In the genomic region with DNA sequence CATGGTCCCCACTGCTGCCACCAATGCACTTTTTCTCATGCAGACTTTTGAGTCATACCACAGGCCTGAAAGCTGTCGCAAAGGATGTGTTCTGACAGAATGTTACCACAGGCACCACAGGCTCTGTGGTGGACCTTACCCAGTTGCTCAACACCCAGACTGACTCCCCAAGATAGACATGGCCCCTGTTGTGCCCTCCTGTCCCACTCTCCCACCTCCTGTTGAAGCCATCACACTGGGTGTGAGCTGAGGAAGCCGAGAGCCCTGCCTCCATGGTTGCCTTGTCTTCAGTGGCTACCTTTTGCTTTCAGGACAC, we compare ENCODE assay signal across 29 mouse cellular contexts.
DNase-seq lines count a peak whose midpoint lies in the region; ATAC-seq and TF ChIP-seq lines count a peak whose summit lies in the region.
"Had no signal": no experiment of that assay in that cellular context is flagged by ENCODE, and none has a peak within 500 bp of the region (broad histone marks: within the 10 kb centered on the region; RNA-seq: fewer than 3 reads in every experiment).

No protein-coding gene starts in this region.

- H3K9ac ChIP-seq in forebrain, embryonic 12.5 days, result no peak overlapping the region
- H3K9ac ChIP-seq in liver, postnatal 0 days (replicated peaks), result no peak overlapping the region
- no peak overlapping the region for H3K9ac ChIP-seq in liver, embryonic 12.5 days
- H3K9ac ChIP-seq: embryonic facial prominence, embryonic 13.5 days; heart, embryonic 15.5 days; hindbrain, embryonic 14.5 days; liver, embryonic 14.5 days; lung, embryonic 15.5 days; neural tube, embryonic 12.5 days had no signal

- no peaks in the 10 kb centered on the region for H3K9me3 ChIP-seq in forebrain, embryonic 10.5 days
- no peaks in the 10 kb centered on the region for H3K9me3 ChIP-seq in forebrain, embryonic 12.5 days
- H3K9me3 ChIP-seq in liver, postnatal 0 days (ENCODE audit: low read length), result no peaks in the 10 kb centered on the region
- no peaks in the 10 kb centered on the region for H3K9me3 ChIP-seq in liver, embryonic 12.5 days (replicated peaks)
- no peaks in the 10 kb centered on the region for H3K9me3 ChIP-seq in heart, embryonic 10.5 days
- H3K9me3 ChIP-seq: embryonic facial prominence, embryonic 13.5 days; G1E; heart, embryonic 15.5 days; lung, embryonic 15.5 days; midbrain, embryonic 10.5 days; neural tube, embryonic 12.5 days had no signal

- H3K27me3 ChIP-seq in forebrain, embryonic 10.5 days (ENCODE audit: poor library complexity, severe bottlenecking), result peaks cover 34% of the 10 kb centered on the region
- peaks cover 3% of the 10 kb centered on the region; the same call in 1 of the 2 replicates for H3K27me3 ChIP-seq in forebrain, embryonic 12.5 days
- H3K27me3 ChIP-seq in liver, postnatal 0 days (ENCODE audit: insufficient read depth, low read length), result no peaks in the 10 kb centered on the region
- no peaks in the 10 kb centered on the region for H3K27me3 ChIP-seq in liver, embryonic 12.5 days (replicated peaks)
- H3K27me3 ChIP-seq in heart, embryonic 10.5 days (ENCODE audit: insufficient read depth, poor library complexity, severe bottlenecking), result no peaks in the 10 kb centered on the region
- H3K27me3 ChIP-seq: embryonic facial prominence, embryonic 13.5 days; heart, embryonic 15.5 days; lung, embryonic 15.5 days; neural tube, embryonic 12.5 days had no signal

- peaks cover 70% of the 10 kb centered on the region for H3K4me1 ChIP-seq in forebrain, embryonic 10.5 days
- peaks cover 43% of the 10 kb centered on the region for H3K4me1 ChIP-seq in forebrain, embryonic 12.5 days
- H3K4me1 ChIP-seq in liver, postnatal 0 days (ENCODE audit: insufficient read depth), result peaks cover 16% of the 10 kb centered on the region
- H3K4me1 ChIP-seq in liver, embryonic 12.5 days, result peaks cover 12% of the 10 kb centered on the region
- peaks cover 23% of the 10 kb centered on the region for H3K4me1 ChIP-seq in heart, embryonic 10.5 days

- H3K36me3 ChIP-seq in forebrain, embryonic 10.5 days (replicated peaks), result 0 out of 2 replicates have a peak, but pooled peaks cover 3% of the 10 kb centered on the region
- no peaks in the 10 kb centered on the region for H3K36me3 ChIP-seq in forebrain, embryonic 12.5 days (replicated peaks)
- H3K36me3 ChIP-seq in liver, postnatal 0 days (replicated peaks; ENCODE audit: insufficient read depth, low read length), result peaks cover 6% of the 10 kb centered on the region; the same call in 1 of the 2 replicates
- no peaks in the 10 kb centered on the region for H3K36me3 ChIP-seq in liver, embryonic 12.5 days
- H3K36me3 ChIP-seq in heart, embryonic 10.5 days, result no peaks in the 10 kb centered on the region
- H3K36me3 ChIP-seq: heart, embryonic 15.5 days; lung, embryonic 15.5 days; midbrain, embryonic 10.5 days; neural tube, embryonic 12.5 days had no signal

- WGBS in forebrain, embryonic 10.5 days, result 60% methylated on average over 2 of the region's 2 CpGs
- WGBS in forebrain, embryonic 12.5 days, result 56% methylated on average over 2 of the region's 2 CpGs
- 53% methylated on average over 2 of the region's 2 CpGs for WGBS in liver, postnatal 0 days (ENCODE audit: insufficient replicate concordance)
- 63% methylated on average over 2 of the region's 2 CpGs for WGBS in liver, embryonic 12.5 days (ENCODE audit: insufficient replicate concordance)
- WGBS in heart, embryonic 10.5 days, result 85% methylated on average over 2 of the region's 2 CpGs

- DNase-seq in forebrain, embryonic 10.5 days (ENCODE audit: extremely low spot score, low spot score), result no peak
- no peak for DNase-seq in liver, postnatal 0 days
- no peak for DNase-seq in heart, embryonic 10.5 days (ENCODE audit: low spot score)
- DNase-seq in right cerebral cortex, postnatal 14 days, result no peak
- DNase-seq: adrenal gland, postnatal 10 days; cerebellum, adult 8-10 months; cerebellum, postnatal 36 days; gastrocnemius, postnatal 10 days; kidney, adult 9 months; kidney, postnatal 10 days; lung, postnatal 36 days; right cerebral cortex, adult 18-20 months; right cerebral cortex, postnatal 4 days; thymus, adult 2 months; thymus, postnatal 36 days had no signal

- no peak overlapping the region for H3K4me3 ChIP-seq in forebrain, embryonic 10.5 days
- H3K4me3 ChIP-seq in forebrain, embryonic 12.5 days (replicated peaks), result no peak overlapping the region
- H3K4me3 ChIP-seq in liver, postnatal 0 days (ENCODE audit: low read depth, low read length), result no peak overlapping the region
- no peak overlapping the region for H3K4me3 ChIP-seq in liver, embryonic 12.5 days
- no peak overlapping the region for H3K4me3 ChIP-seq in heart, embryonic 10.5 days
- H3K4me3 ChIP-seq: embryonic facial prominence, embryonic 13.5 days; heart, embryonic 15.5 days; lung, embryonic 15.5 days; midbrain, embryonic 10.5 days; myocyte; neural tube, embryonic 12.5 days had no signal

- TF ChIP-seq CTCF in liver, postnatal 0 days (IDR thresholded peaks at IDR 0.05; ENCODE audit: low read depth), result no peak

- H3K27ac ChIP-seq in forebrain, embryonic 10.5 days, result peak overlapping the region; percentile 40; the same call in 1 of the 2 replicates
- H3K27ac ChIP-seq in forebrain, embryonic 12.5 days, result no peak overlapping the region
- no peak overlapping the region for H3K27ac ChIP-seq in liver, postnatal 0 days (ENCODE audit: low read depth)
- H3K27ac ChIP-seq in liver, embryonic 12.5 days, result no peak overlapping the region
- H3K27ac ChIP-seq in heart, embryonic 10.5 days, result no peak overlapping the region
- H3K27ac ChIP-seq: embryonic facial prominence, embryonic 13.5 days; heart, embryonic 15.5 days; liver, embryonic 14.5 days; lung, embryonic 15.5 days; midbrain, embryonic 10.5 days; neural tube, embryonic 12.5 days had no signal

- no peak for TF ChIP-seq EP300 in liver, postnatal 0 days (IDR thresholded peaks at IDR 0.05; ENCODE audit: low read depth)

- no peak for ATAC-seq in forebrain, embryonic 12.5 days (ENCODE audit: low FRiP score)
- ATAC-seq in liver, postnatal 0 days, result peak; percentile 51; the same call in 1 of the 2 replicates
- ATAC-seq in liver, embryonic 12.5 days, result no peak
- ATAC-seq in granulocyte monocyte progenitor cell, adult 5-6 weeks (replicated peaks; ENCODE audit: poor library complexity, severe bottlenecking), result peak; percentile 84
- ATAC-seq in megakaryocyte progenitor cell, adult 5-6 weeks (replicated peaks; ENCODE audit: poor library complexity), result peak; percentile 68
- ATAC-seq: intestine, postnatal 0 days had no signal

- H3K4me2 ChIP-seq in forebrain, embryonic 12.5 days, result no peak overlapping the region
- no peak overlapping the region for H3K4me2 ChIP-seq in liver, postnatal 0 days (ENCODE audit: low read depth, low read length)
- H3K4me2 ChIP-seq in liver, embryonic 12.5 days, result no peak overlapping the region
- H3K4me2 ChIP-seq: embryonic facial prominence, embryonic 13.5 days; heart, embryonic 15.5 days; hindbrain, embryonic 14.5 days; lung, embryonic 15.5 days; neural tube, embryonic 12.5 days had no signal

Comparison
In these comparisons a context has a peak if more than half of its experiments do, and no peak if none do; other contexts are left out.
1. ATAC-seq: peak in liver, postnatal 0 days (single experiment), granulocyte monocyte progenitor cell, adult 5-6 weeks (single experiment) and megakaryocyte progenitor cell, adult 5-6 weeks (single experiment); none in forebrain, embryonic 12.5 days (single experiment) and liver, embryonic 12.5 days (single experiment).